Mouse (Mus musculus) macrophage (primary cell): ENCODE results near the gene Fyb2. TPM values are rescaled to one million over a fixed set of nuclear protein-coding genes. Genes with fewer than 3 reads are reported as not detected.
"Not testable (repeated sequence)": the region's sequence is repeated elsewhere in the genome, so short reads cannot be mapped to it uniquely, and the experiment has no call there.

ENCODE experiments used
- H3K27ac ChIP-seq: fragments of 350-480 bp; formaldehyde crosslinking; 2 replicates; pipeline ENCODE4 v1.9.0; 2021
- H3K36me3 ChIP-seq: fragments of 350-480 bp; formaldehyde crosslinking; 2 replicates; pipeline ENCODE4 v1.9.0; 2021; ENCODE audit errors: inconsistent target
- H3K4me3 ChIP-seq: fragments of 350-480 bp; formaldehyde crosslinking; 2 replicates; pipeline ENCODE4 v1.9.0; 2021; ENCODE audit errors: inconsistent target
- H3K79me2 ChIP-seq: fragments of 350-480 bp; formaldehyde crosslinking; 2 replicates; pipeline ENCODE4 v1.9.0; 2021; ENCODE audit errors: inconsistent target
- WGBS: methylation state at CpG from one replicate; pipeline ENCODE4 v1.1.7; 2026; ENCODE audit warnings: inconsistent platforms; ENCODE audit not compliant: missing documents; 5-methylcytosine and 5-hydroxymethylcytosine counted together
- polyA plus RNA-seq: library from polyadenylated mRNA; stranded (reverse); fragments of 250-400 nt; gene quantifications from 3 replicates; pipeline ENCODE4 v1.2.4, GENCODE M21; 2018; ENCODE audit warnings: inconsistent platforms

Fyb2 gene
- polyA plus RNA-seq, 1 experiment from 2014 or later = 0.06 TPM

DNA sequence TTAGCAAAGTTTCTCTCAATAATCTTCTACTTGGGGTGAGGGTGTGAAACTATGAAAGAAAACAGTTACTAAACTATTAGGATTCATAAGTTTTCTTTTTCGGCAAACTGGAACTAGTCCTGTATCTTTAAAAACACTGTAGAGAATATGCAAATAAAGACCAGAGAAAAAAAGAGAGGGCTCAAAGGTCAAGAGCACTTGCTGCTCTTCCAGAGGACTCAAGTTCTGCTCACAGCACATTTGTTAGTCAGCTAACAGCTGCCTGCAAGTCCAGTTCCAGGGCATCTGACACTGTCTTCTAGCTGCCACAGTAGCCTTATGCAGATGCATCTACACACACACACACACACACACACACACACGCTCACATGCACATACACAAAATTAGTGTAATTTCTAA is 59.4 kb downstream of the Fyb2 start:
- Histone ChIP-seq H3K27ac (no peak overlapping the region), H3K36me3 (no peaks in the 10 kb centered on the region), H3K4me3 (no peak overlapping the region), H3K79me2 (no peaks in the 10 kb centered on the region)
- 89% methylated on average over 2 of the region's 2 CpGs for WGBS

DNA sequence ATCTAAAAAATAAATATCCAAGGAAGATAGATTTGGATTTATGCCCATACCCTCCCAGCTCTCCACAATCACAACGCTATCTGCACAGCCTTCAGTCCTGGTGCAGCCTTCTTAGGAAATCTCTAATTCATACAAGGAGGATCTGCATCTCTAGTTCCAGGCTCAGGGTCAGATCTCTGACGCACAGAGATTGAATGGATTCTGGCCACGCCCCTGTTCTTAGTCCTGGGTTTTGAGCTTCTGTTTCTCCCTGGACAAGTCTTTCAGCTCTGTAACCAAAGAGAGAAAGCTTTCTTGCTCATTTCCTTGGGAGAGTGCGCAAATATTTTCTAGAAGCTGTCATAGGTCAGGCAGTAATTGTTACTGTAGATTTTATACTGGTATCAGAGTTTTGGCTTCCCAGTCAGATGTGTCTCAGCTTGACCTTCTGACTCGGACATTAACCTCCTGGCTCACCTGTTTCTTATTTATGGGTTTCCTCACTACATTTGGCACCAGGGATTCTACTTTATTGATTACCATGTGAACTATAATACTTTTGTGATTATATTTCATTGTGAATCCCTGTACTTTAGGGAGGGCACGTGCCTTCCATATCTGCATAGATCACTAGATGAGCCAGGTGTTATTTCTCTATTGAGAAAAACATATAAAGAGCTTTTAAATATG is 62.0 kb downstream of the Fyb2 start:
- Histone ChIP-seq H3K27ac (no peak overlapping the region), H3K36me3 (no peaks in the 10 kb centered on the region), H3K4me3 (no peak overlapping the region), H3K79me2 (no peaks in the 10 kb centered on the region)
- WGBS = 92% methylated on average over 6 of the region's 6 CpGs

DNA sequence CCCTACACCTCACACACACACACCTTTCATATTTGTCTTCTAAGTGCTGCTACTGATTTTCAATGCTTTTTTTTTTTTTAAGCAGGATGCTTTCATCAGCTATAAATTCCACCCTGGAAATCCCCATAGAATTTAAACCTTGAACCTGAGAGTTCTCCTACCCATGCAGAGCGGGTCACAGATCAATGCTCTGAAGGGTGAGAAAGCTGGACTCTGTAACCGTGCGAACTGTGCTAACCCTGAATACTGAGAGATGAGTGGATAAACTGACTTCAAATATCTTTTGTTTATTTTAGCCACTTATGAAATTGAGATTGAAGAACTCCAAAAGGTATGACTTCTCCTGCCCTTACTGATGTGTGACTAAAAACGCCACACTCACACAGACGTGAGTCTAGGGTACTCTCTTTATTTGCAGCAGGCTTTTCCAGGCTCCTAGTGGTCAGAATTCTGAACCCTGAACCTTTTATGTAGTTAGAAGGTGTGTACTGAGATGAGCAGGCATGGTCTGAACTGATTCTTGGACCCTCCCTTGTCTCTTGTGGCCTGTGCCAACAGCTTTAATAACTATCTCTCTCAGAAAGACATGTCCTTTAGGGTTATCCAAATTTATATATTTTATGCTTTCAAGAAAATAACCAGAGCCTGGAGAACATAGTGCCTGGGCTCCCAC is 72.8 kb downstream of the Fyb2 start:
- H3K79me2 ChIP-seq = no peaks in the 10 kb centered on the region
- no peak overlapping the region for H3K27ac ChIP-seq
- H3K4me3 ChIP-seq = no peak overlapping the region
- 97% methylated on average over 5 of the region's 5 CpGs for WGBS
- no peaks in the 10 kb centered on the region for H3K36me3 ChIP-seq

DNA sequence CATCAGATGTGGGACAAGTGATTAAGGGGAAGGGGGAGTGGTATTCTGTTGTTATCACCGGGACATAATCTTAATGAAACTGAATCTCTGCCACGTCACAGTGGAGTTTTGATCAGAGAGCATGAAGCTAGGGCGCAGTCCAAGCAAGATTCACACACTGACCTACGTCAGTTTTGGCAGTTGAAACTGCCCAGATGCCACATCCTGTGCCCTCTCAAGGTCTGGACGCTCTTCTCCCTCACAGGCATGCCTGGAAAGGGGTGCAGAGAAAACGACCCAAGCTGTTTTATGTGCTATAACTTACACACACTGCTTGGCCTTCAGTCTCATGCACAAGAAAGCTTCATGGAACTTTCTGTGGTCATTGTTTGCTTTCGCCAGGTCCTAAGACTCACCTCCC is 74.4 kb downstream of the Fyb2 start:
- WGBS = 49% methylated on average over 7 of the region's 7 CpGs
- H3K36me3 ChIP-seq = no peaks in the 10 kb centered on the region
- no peaks in the 10 kb centered on the region for H3K79me2 ChIP-seq
- no peak overlapping the region for H3K4me3 ChIP-seq
- no peak overlapping the region for H3K27ac ChIP-seq

DNA sequence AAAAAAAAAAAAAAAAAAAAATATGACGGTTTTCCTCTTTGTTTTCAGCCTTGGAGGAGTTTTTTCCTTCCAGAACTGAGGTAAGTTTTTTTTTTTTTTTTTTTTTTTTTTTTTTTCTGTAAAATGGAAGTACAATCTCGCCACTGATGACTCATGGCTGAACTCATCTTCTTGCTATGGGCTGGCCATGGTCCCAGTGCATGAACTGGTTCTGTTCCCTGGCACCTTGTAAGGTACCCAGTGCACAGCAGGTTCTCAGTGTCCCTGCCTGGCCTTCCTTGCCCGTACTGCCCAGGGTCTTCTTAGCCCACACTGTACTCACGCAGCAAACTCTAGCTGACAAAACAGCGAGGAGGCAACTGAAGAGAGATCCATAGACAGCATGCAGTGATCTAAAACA is 74.8 kb downstream of the Fyb2 start:
- Histone ChIP-seq H3K4me3 (no peak overlapping the region), H3K27ac (no peak overlapping the region), H3K36me3 (no peaks in the 10 kb centered on the region), H3K79me2 (no peaks in the 10 kb centered on the region)
- 88% methylated on average over 4 of the region's 5 CpGs for WGBS

DNA sequence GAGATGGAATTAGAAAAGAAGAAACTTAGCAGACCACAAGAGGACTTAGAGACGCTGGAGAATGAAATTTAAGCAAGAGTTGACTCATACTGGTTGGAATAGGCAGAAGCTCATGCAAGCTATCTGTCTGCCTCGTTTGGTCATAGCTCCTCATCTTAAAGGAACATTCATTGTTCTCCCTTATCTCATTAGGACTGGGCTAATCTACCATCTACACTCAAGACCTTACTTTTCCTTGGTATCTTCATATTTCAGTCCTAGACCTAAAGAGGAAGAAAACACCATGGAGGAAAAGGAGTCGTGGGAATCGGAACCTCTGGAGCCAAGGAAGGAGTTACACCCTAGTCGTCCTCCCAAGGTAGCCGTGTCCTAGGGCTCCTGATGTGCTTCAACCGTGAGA is 75.5 kb downstream of the Fyb2 start:
- Histone ChIP-seq H3K27ac (no peak overlapping the region), H3K79me2 (no peaks in the 10 kb centered on the region), H3K36me3 (no peaks in the 10 kb centered on the region), H3K4me3 (no peak overlapping the region)
- WGBS = 76% methylated on average over 7 of the region's 7 CpGs

DNA sequence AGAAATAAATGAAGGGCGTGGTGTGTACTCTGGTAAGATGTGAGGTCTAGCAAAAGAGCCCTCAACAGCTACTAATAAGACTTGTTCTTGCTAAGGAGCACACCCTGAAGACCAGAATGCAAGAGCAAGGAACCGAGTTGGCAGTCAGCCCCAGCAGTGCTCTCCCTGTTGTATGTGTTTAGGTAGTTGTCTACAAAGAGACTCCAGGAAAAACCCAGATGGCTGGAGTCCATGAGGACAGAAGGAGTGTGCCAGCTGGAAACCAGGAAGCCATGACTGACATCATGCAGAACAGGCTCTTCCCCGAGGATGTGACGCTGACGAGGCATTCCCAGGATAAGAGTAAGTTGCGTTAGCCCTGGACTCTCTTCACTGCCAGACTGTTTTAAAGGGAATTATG is 76.8 kb downstream of the Fyb2 start:
- Histone ChIP-seq H3K27ac (no peak overlapping the region), H3K79me2 (no peaks in the 10 kb centered on the region), H3K4me3 (no peak overlapping the region), H3K36me3 (no peaks in the 10 kb centered on the region)
- WGBS = 96% methylated on average over 6 of the region's 6 CpGs

DNA sequence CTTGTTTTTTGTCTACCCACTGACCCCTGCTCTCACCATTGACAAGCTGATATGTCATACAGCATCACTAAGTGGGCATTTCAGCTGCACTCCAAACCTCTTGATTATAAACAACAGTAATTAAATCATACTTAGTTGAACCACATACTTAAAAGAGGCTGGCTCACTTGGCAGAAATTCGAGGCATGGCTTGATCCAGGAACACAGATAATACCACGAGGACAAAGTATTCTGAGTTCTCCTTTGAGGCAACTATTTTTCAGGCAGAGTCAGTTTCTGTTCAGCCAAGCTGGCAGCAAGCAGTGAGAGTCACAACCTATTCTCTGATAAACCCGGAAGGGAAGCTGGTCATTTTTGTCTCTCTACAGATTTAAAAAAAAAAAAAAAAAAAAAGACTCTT is 77.4 kb downstream of the Fyb2 start:
- Histone ChIP-seq H3K36me3 (no peaks in the 10 kb centered on the region), H3K4me3 (no peak overlapping the region), H3K27ac (no peak overlapping the region), H3K79me2 (no peaks in the 10 kb centered on the region)
- WGBS = 77% methylated on average over 3 of the region's 3 CpGs

DNA sequence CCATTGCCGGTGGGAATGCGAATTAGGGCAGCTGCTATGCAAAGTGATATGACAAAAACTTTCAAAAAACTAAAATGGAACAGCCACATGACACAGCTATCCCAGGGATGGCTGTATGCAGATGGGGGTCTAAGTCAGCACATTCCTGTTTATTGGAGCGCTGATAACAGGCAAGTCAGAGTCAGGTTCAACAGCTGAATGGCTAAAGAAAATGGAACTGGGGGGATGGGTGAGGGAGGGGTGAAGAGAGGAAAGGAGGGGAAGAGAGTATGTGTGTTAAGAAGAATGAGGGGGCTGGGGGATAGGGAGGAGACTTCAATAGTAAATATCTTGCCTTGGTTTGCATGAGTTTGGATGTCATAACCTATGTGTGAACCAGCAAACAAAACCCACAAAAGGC is 79.0 kb downstream of the Fyb2 start:
- Histone ChIP-seq H3K36me3 (no peaks in the 10 kb centered on the region), H3K27ac (no peak overlapping the region), H3K4me3 (no peak overlapping the region), H3K79me2 (no peaks in the 10 kb centered on the region)
- 88% methylated on average over 3 of the region's 3 CpGs for WGBS

DNA sequence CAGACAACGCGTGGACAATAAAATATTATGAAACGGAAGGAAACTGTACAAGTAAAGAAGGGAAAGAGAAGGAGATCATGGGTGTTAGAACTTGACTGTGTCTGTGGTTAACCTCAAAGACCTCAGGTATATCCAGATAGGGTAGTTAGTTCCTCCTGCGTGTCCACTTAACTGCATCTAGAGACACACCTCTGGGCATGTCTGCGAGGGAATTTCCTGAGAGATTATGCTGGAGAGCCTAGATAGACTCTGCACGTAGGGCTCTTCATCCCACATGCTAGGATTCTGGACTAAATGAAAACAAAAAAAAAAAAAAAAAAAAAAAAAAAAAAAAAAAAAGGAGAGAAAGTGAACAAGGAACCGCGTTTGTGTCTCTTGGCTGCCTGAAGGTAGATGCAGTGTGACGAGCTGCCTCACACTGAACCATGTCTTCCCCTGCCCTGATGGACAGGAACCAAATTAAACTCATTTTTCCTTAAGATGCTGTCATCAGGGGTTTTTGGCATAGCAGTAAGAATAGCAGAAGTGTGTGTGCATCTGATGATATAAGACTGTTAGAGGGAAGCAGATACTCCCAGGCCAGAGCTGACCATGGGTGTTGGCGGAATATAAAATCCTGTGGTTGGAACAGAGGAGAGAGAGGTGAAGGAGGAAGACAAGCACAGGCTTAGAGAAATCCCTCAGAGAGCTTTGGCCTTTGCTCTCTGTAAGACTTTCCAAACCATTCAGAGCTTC is 80.1 kb downstream of the Fyb2 start:
- Histone ChIP-seq H3K27ac (no peak overlapping the region), H3K36me3 (no peaks in the 10 kb centered on the region), H3K79me2 (no peaks in the 10 kb centered on the region), H3K4me3 (no peak overlapping the region)
- WGBS = 14% methylated on average over 10 of the region's 10 CpGs

DNA sequence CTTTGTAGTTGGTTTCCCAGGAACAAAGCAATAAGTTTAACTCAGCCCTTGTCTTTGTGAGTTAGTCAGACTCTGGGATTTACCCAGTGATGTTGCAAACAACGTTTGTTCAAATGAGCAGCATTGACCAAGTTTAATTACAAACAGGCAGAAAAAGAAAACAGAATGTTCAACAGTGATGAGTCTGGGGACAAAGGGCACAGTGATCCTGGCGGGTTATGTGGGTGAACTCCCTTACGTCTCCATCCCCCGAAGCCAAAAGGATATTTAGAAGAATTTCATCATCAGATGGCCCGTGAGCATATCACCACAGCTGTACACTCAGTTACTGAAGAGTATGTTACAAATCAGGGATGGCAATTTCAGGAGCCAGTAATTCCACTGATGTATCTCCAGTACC is 86.4 kb downstream of the Fyb2 start:
- no peaks in the 10 kb centered on the region for H3K36me3 ChIP-seq
- no peaks in the 10 kb centered on the region for H3K79me2 ChIP-seq
- no peak overlapping the region for H3K4me3 ChIP-seq
- 86% methylated on average over 5 of the region's 5 CpGs for WGBS
- no peak overlapping the region for H3K27ac ChIP-seq

DNA sequence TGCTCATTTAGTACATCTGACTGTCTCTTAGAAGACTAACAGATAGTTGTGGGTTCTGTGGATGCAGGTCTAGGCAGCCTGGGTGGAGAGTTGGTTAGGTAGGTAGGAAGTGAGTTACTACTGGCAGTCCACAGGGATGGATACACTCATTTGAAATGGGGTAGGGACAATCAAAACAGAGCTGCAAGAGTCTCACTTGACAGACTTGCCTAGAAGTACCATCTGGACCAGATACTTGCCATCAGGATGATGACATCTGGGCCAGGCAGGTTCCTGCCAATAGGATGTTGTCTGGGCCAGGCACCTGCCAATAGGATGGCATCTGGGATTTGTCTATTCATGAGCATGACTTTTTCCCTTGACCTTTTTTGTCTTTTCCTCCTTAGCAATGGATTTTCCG is 88.5 kb downstream of the Fyb2 start:
- 92% methylated on average over 1 of the region's 1 CpGs for WGBS
- H3K79me2 ChIP-seq = no peaks in the 10 kb centered on the region

DNA sequence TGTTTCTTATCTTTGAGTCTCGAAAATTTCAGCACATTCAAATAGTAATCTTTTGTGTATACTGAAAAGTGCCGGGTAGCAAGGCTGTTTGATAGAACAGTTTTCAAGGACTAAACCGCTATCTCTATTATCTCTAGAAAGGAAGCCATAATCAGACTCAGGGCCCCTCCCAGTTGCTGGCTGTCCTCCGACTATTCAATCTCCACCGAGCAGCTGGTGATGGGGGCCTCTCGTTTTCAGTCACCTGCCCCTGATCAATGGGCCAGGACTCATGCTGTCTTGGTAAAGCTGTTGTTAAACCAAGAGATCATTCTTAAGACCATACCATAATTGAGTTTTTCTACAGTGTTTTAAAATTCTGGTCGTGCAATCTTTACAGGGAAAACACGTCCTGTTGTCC is 90.9 kb downstream of the Fyb2 start:
- H3K4me3 ChIP-seq = no peak overlapping the region
- H3K36me3 ChIP-seq = no peaks in the 10 kb centered on the region
- no peaks in the 10 kb centered on the region for H3K79me2 ChIP-seq
- no peak overlapping the region for H3K27ac ChIP-seq
- 89% methylated on average over 8 of the region's 8 CpGs for WGBS

More for the DNA sequence above, 88.5 kb downstream of the Fyb2 start:
- no peak overlapping the region for H3K27ac ChIP-seq
- H3K4me3 ChIP-seq = no peak overlapping the region
- no peaks in the 10 kb centered on the region for H3K36me3 ChIP-seq

DNA sequence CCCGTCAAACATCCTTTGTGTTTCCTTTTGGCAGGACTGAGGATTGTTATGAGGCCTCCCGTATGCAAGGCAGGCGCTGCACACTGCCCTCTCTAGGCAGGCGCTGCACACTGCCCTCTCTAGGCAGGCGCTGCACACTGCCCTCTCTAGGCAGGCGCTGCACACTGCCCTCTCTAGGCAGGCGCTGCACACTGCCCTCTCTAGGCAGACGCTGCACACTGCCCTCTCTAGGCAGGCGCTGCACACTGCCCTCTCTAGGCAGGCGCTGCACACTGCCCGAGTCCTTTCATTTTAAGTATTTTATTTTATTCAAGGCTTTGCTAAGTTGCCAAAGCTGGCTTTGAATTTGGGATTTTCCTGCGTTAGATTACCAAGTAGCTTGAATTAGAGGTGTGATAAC is 91.4 kb downstream of the Fyb2 start:
- H3K27ac ChIP-seq, H3K4me3 ChIP-seq, H3K36me3 ChIP-seq, H3K79me2 ChIP-seq: not testable (repeated sequence)
- WGBS = 96% methylated on average over 7 of the region's 12 CpGs

DNA sequence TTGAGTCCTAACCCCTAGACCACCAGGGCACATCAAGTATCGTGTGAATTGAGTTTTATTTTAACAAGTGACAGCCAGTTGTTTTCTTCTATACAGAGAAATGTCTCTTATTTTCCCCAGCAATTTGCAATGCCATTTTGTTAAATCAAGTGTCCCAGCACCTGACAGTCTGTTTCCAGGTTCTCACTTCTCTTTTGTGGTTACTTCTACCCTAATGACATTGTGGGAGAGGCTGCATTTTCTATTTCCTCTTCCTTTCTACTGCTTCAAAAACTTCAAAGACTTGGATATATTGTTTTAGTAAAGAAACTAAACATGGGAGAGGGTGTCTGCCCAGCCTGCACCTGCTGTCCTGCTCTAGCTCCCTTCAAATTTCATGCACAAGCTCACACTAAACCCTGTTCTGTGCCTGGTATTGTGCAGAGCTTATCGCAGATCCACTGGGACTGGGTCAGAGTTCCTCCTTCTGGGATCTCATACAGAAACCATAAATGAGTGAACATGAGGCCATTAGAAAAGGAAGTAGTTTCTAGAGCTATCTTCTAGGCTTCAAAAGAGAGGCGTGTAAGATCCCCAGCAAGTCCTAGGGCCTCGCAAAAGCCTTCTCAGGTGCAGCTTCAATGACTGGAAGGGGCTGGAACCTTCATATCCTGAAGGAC is 94.2 kb downstream of the Fyb2 start:
- H3K4me3 ChIP-seq = no peak overlapping the region
- H3K36me3 ChIP-seq = no peaks in the 10 kb centered on the region
- WGBS = 19% methylated on average over 4 of the region's 4 CpGs
- H3K79me2 ChIP-seq = no peaks in the 10 kb centered on the region
- no peak overlapping the region for H3K27ac ChIP-seq
